Mouse (Mus musculus): Measurements from ENCODE around the gene Efhd1. TPM values are rescaled to one million over a fixed set of nuclear protein-coding genes. Genes with fewer than 3 reads are reported as not detected.

Efhd1 gene
- total RNA-seq, 2 experiments from 2014 or later = 3.2 to 3.3 TPM

- intact Hi-C loops (cut with DNase I) = no loop called here
- DNase-seq (ENCODE audit: low spot score) = no peak
Observed at GRCm38 (mm10) chr1:87297346-87297925, 33.3 kb downstream of the Efhd1 start.

- no peak for DNase-seq (ENCODE audit: low spot score)
- intact Hi-C loops (cut with DNase I) = no loop called here
Observed at GRCm38 (mm10) chr1:87300360-87301286, 36.5 kb downstream of the Efhd1 start.

DNA sequence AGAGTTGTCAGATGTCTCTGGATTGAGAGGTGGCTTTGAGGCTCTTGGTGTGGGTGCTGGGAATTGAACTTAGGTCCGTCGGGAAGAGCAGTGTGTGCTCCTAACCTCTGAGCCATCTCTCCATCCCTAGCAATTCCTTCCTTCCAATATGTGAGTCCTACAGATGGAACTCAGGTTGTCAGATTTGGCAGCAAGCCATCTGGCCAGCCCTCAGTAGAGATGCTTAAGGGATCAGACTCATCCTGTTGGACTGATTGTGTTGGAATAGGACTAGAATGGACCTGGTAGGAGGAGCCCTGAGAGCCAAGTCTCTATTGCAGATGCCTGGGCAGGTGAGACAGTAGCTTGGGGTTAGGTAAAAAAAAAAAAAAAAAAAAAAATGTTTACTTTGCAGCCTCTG is 37.8 kb downstream of the Efhd1 start:
- DNase-seq (ENCODE audit: low spot score) = no peak
- intact Hi-C loops (cut with DNase I) = no loop called here

DNA sequence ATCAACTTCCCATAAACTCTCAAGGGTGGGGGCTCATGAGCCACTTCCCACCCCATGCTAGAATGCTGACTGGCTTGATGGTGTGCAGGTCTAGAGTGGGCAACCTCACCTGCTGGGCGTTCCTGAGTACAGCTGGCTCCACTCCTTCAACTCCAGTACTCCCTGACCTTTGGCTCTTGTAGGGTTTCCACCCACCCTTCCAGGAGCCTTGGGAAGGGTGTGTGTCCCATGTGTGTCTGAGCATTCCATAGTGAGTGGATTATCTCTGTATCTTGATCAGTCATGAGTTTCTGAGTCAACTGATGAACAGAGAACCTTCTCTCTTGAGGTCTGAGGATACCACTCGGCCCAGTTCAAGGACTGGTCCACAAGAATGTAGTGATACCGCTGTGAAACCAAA is 44.8 kb downstream of the Efhd1 start:
- DNase-seq (ENCODE audit: low spot score) = no peak
- intact Hi-C loops (cut with DNase I) = no loop called here

DNA sequence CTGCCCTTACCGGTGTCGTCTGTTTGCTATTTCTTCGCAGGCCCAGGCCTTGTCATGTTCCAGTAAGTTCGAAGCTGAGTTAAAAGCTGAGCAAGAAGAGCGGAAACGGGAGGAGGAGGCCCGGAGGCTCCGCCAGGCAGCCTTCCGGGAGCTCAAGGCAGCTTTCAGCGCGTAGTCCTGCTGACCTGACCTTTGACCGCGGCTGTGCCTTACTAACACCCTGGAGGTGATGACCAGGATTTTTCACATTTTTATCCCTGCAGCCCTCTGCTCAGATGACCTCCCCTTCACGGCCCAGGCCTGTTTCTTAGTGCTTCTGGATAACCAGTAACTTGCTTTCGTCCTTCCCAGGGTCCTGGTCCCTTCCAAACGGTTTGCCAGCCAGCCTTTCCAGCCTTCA is 45.5 kb downstream of the Efhd1 start:
- intact Hi-C loops (cut with DNase I) = no loop called here
- no peak for DNase-seq (ENCODE audit: low spot score)

GRCm38 (mm10) chr1:87312681-87313080 is 48.5 kb downstream of the Efhd1 start:
- intact Hi-C loops (cut with DNase I) = no loop called here
- DNase-seq (ENCODE audit: low spot score) = no peak

- DNase-seq (ENCODE audit: low spot score) = no peak
- intact Hi-C loops (cut with DNase I) = no loop called here
Observed at GRCm38 (mm10) chr1:87313116-87313515, 49.0 kb downstream of the Efhd1 start.

DNA sequence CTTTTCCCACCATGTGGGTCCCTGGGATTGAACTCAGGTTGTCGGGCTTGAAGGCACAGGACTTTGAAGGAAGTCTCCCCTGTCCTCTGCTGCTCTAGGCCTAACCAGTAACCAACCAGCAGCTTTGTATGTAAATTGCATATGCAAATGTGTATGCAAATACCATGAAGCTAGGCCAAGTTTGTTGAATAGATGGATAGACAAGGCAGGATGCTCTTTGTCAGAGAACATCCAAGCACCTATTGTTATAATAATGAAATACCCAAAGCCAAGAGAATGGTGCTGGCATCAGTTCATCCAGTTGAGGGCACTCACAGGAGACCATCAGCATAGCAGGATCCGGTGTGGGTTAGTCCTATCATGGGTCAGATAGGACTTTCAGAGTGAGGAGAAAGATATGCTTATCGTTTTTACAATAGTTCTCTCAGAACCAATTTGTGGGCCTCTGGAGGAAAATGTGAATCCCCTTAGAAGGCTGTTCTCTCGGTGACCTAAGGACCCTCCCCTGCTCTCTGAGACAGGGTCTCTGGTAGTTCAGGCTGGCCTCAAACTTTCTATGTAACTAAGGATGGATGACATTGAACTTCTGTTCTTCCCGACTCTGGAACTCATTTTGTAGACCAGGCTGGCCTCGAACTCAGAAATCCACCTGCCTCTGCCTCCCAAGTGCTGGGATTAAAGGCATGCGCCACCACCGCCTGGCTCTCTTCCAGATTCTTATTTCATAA is 49.8 kb downstream of the Efhd1 start:
- no peak for DNase-seq (ENCODE audit: low spot score)
- intact Hi-C loops (cut with DNase I) = no loop called here

- intact Hi-C loops (cut with DNase I) = no loop called here
- no peak for DNase-seq (ENCODE audit: low spot score)
Observed at GRCm38 (mm10) chr1:87315431-87315830, 51.3 kb downstream of the Efhd1 start.

DNA sequence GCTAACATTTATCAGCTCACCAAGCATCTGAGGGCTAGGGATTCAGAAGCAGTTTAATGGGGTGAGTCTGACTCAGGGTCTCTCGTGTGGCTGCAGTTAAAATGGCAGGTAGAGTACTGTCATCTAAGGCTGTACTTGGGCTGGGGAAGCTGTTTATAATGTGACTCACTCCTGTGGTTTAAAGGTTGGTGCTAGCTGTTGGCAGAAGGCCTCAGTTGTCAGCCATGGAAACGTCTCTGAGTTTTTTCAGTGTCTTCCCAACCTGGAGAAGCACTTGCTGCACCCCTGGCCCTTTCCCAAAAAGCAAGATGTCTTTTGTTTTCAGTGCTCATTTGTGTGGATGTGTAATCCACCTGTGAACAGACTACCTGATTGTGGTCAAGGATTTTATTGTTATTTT is 51.7 kb downstream of the Efhd1 start:
- no peak for DNase-seq (ENCODE audit: low spot score)
- intact Hi-C loops (cut with DNase I) = no loop called here

DNA sequence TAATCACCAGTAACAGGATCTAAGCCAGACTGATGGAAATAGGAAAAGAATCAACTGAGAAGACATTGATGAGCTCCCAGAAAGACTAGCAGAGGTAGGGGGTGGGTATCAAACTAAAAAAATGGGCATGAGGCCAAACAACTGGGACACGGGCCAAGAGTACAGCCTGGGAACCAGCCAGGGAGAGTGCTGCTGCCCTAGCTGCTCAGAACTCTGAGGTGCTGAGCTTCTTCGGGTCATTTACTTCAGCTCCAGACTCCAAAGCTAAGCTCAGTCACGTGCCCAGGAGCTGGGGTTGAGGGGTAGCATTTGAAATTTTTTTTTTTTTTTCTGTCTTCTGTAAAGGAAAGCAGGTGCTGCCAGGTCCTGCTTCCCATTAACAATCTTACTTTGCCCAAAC is 52.5 kb downstream of the Efhd1 start:
- no peak for DNase-seq (ENCODE audit: low spot score)
- intact Hi-C loops (cut with DNase I) = no loop called here

- intact Hi-C loops (cut with DNase I) = no loop called here
- DNase-seq (ENCODE audit: low spot score) = no peak
Observed at GRCm38 (mm10) chr1:87321071-87321470, 56.9 kb downstream of the Efhd1 start.

- no peak for DNase-seq (ENCODE audit: low spot score)
- intact Hi-C loops (cut with DNase I) = no loop called here
Observed at GRCm38 (mm10) chr1:87322778-87323177, 58.6 kb downstream of the Efhd1 start.

DNA sequence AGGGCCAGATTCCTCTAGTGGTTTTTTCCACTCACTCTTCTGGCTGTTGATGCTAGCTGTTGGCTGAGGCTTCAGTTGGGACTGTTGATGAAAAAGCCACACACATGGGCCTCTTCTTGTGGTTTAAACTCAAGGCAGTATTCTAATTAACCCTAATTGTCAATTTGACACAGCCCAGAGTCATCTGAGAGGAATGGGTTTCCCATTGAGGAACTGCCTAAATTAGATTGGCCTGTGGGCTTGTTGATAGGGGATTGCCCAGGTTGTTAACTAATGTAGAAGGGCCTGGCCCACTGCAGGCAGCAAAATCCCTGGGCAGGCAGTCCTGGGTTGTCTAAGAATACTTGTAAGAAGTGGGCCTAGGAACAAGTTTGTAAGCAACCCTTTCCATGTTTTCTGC is 60.5 kb downstream of the Efhd1 start:
- intact Hi-C loops (cut with DNase I) = no loop called here
- DNase-seq (ENCODE audit: low spot score) = no peak

- intact Hi-C loops (cut with DNase I) = no loop called here
- DNase-seq (ENCODE audit: low spot score) = peak; percentile 95
Observed at GRCm38 (mm10) chr1:87326742-87327163, 62.6 kb downstream of the Efhd1 start, which contains the start of gene Gigyf2. TSS of gene Gigyf2 (plus strand) at chr1:87326998.

GRCm38 (mm10) chr1:87327165-87327861 is 63.1 kb downstream of the Efhd1 start:
- intact Hi-C loops (cut with DNase I) = no loop called here
- no peak for DNase-seq (ENCODE audit: low spot score)

DNA sequence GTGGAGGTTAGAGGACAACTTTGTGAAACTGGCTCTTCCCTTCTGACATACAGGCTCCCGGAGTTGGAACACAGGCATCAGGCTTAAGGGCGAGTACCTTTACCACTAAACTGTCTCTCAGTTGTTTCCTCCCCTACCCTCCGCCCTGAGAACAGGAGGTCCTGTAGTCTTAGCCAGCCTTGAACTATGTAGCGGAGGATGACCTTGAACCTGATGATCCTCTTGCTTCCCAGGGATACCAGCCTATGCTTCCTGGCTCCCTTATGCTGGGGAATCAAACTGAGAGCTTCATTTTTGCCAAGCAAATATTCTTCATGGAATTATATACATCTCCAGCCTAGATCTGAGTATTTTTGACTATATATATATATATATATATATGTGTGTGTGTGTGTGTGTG is 67.6 kb downstream of the Efhd1 start:
- no peak for DNase-seq (ENCODE audit: low spot score)
- intact Hi-C loops (cut with DNase I) = no loop called here

DNA sequence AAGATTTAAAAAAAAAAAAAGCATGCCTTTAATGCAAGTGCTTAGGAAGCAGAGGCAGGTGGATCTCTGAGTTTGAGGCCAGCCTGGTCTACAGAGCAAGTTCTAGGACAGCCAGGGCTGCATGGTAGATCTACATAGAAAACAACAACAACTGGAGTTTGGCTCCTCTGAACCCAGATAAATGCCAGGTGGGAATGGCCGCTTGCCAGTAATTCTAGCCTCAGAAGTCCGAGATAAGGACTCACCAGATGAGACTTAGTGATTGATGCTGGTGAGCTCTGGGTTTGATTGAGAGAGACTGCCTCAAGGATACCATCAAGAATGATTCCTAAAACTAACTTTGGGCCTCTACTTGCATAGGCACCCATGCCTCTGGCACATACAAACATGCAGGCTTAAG is 86.4 kb downstream of the Efhd1 start:
- intact Hi-C loops (cut with DNase I) = no loop called here
- DNase-seq (ENCODE audit: low spot score) = no peak

DNA sequence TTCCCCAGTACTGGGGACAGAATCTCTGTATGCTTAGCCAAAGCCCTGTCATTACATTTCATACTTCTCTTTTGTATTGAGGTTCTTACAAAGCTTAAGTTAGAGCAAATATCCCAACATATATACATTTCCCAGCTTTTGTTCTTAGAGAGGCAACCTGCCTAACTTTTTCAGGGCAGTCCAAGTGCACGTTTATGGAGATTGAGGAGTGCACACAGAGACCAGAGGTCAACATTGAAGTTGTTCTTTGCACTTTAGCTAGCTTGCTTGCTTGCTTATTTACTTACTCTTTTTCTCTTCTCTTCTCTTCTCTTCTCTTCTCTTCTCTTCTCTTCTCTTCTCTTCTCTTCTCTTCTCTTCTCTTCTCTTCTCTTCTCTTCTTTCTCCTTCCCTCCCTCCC is 96.1 kb downstream of the Efhd1 start:
- intact Hi-C loops (cut with DNase I) = no loop called here
- no peak for DNase-seq (ENCODE audit: low spot score)

Data from heart, postnatal 25 days (tissue).